Mouse (Mus musculus) kidney, postnatal 14 days (tissue): ENCODE measurements around the gene Prr14.
"Not testable (repeated sequence)": the region's sequence is repeated elsewhere in the genome, so short reads cannot be mapped to it uniquely, and the experiment has no call there.

ENCODE experiments used
- DNase-seq: peaks from one replicate; pipeline ENCODE4 v3.0.0; 2022; ENCODE audit warnings: mixed read lengths

The Prr14 gene

GRCm38 (mm10) chr7:127459311-127459710 is at the start of gene Prr14:
Prr14 (plus strand) TSS chr7:127459611.
- DNase-seq, result not testable (repeated sequence)

- no peak for DNase-seq
Measured at GRCm38 (mm10) chr7:127411418-127411817, 48.0 kb upstream of the Prr14 start.

GRCm38 (mm10) chr7:127421388-127422191 is 37.8 kb upstream of the Prr14 start, which contains the start of gene Zfp688:
Zfp688 (minus strand) TSS chr7:127422068.
- peak; percentile 96 for DNase-seq

GRCm38 (mm10) chr7:127422247-127422646 is 37.2 kb upstream of the Prr14 start:
- DNase-seq, result peak; percentile 48

GRCm38 (mm10) chr7:127425291-127425690 is 34.1 kb upstream of the Prr14 start:
- DNase-seq, result peak; percentile 14

- DNase-seq, result no peak
Measured at GRCm38 (mm10) chr7:127425911-127426310, 33.5 kb upstream of the Prr14 start.

GRCm38 (mm10) chr7:127426354-127426753 is 33.1 kb upstream of the Prr14 start:
- peak; percentile 34 for DNase-seq

- no peak for DNase-seq
Measured at GRCm38 (mm10) chr7:127435206-127435605, 24.2 kb upstream of the Prr14 start.

GRCm38 (mm10) chr7:127437724-127438123 is 21.7 kb upstream of the Prr14 start:
- DNase-seq, result no peak

GRCm38 (mm10) chr7:127443976-127444375 is 15.4 kb upstream of the Prr14 start:
- DNase-seq, result peak; percentile 37

GRCm38 (mm10) chr7:127448521-127449300 is 10.7 kb upstream of the Prr14 start, which contains the start of gene Zfp689:
Zfp689 (minus strand) TSS chr7:127449158.
- DNase-seq, result peak; percentile 95

GRCm38 (mm10) chr7:127449966-127450365 is 9.4 kb upstream of the Prr14 start:
- no peak for DNase-seq

GRCm38 (mm10) chr7:127453056-127453455 is 6.4 kb upstream of the Prr14 start:
- DNase-seq, result no peak

- DNase-seq, result no peak
Measured at GRCm38 (mm10) chr7:127454905-127455304, 4.5 kb upstream of the Prr14 start.

- DNase-seq, result not testable (repeated sequence)
Measured at GRCm38 (mm10) chr7:127458371-127459122, 864 bp upstream of the Prr14 start.

- DNase-seq, result no peak
Measured at GRCm38 (mm10) chr7:127465191-127465590, 5.8 kb downstream of the Prr14 start.

GRCm38 (mm10) chr7:127465670-127466069 is 6.3 kb downstream of the Prr14 start:
- DNase-seq, result not testable (repeated sequence)

GRCm38 (mm10) chr7:127466606-127467005 is 7.2 kb downstream of the Prr14 start:
- no peak for DNase-seq

- DNase-seq, result peak; percentile 58
Measured at GRCm38 (mm10) chr7:127470011-127470715, 10.8 kb downstream of the Prr14 start.

GRCm38 (mm10) chr7:127470743-127471645 is 11.6 kb downstream of the Prr14 start:
- DNase-seq, result peak; percentile 95

- no peak for DNase-seq
Measured at GRCm38 (mm10) chr7:127471646-127472010, 12.2 kb downstream of the Prr14 start.
